ENCODE assay signal across 11 mouse cellular contexts in the genomic region with DNA sequence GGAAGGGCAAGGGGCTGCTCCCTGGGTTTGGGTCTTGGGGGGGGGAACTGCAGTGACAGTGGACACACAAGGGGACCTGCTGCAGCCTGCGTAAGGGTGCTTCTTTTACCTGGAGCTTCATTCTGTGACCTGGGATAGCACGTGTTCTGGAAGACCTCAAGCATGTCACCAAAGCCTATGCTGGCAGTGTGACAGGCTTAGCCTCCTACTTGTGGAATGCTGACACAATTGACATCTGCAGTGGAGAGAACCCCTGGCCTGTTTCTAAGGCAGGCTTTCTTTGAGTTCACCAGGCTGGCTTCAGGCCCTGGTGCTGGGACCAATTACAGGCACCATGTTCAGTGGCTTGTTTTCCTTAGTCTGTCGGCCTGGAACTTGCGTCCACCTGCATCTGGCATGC. TPM values are rescaled to one million over a fixed set of nuclear protein-coding genes. Genes with fewer than 3 reads are reported as not detected.
A peak's percentile ranks its signal among the peaks of the same experiment; 100 is the strongest.
DNase-seq lines count a peak whose midpoint lies in the region; ATAC-seq and TF ChIP-seq lines count a peak whose summit lies in the region.
"Had no signal": no experiment of that assay in that cellular context is flagged by ENCODE, and none has a peak within 500 bp of the region (broad histone marks: within the 10 kb centered on the region; RNA-seq: fewer than 3 reads in every experiment).

No protein-coding gene starts in this region.

- peak overlapping the region; percentile 6; the same call in 1 of the 2 replicates for H3K4me2 ChIP-seq in heart, embryonic 12.5 days
- no peak overlapping the region; the same call in 1 of the 2 replicates for H3K4me2 ChIP-seq in heart, embryonic 11.5 days
- H3K4me2 ChIP-seq in midbrain, embryonic 12.5 days (replicated peaks): peak overlapping the region; percentile 1; the same call in 1 of the 2 replicates

- TF ChIP-seq POLR2A in embryonic fibroblast, embryonic 13.5 days (IDR thresholded peaks at IDR 0.05; ENCODE audit: low read depth, low read length): no peak

- peaks cover 30% of the 10 kb centered on the region for H3K27me3 ChIP-seq in heart, embryonic 12.5 days (replicated peaks)
- H3K27me3 ChIP-seq in heart, embryonic 11.5 days (ENCODE audit: control insufficient read depth, insufficient read depth, low read length): peaks cover 28% of the 10 kb centered on the region
- H3K27me3 ChIP-seq in E14TG2a.4 (ENCODE audit: insufficient read depth, low read length): peaks cover 25% of the 10 kb centered on the region
- no peaks in the 10 kb centered on the region; the same call in 1 of the 2 replicates for H3K27me3 ChIP-seq in midbrain, embryonic 12.5 days

- H3K9me3 ChIP-seq in heart, embryonic 12.5 days (replicated peaks): no peaks in the 10 kb centered on the region
- H3K9me3 ChIP-seq in heart, embryonic 11.5 days (replicated peaks; ENCODE audit: control insufficient read depth, low read length): no peaks in the 10 kb centered on the region
- H3K9me3 ChIP-seq in E14TG2a.4 (ENCODE audit: low read length): no peaks in the 10 kb centered on the region
- H3K9me3 ChIP-seq in midbrain, embryonic 12.5 days: no peaks in the 10 kb centered on the region

- H3K4me1 ChIP-seq in heart, embryonic 12.5 days (replicated peaks): peaks cover 34% of the 10 kb centered on the region
- H3K4me1 ChIP-seq in heart, embryonic 11.5 days (ENCODE audit: control insufficient read depth, insufficient read depth, low read length): 0 out of 2 replicates have a peak, but pooled peaks cover 8% of the 10 kb centered on the region
- H3K4me1 ChIP-seq in E14TG2a.4 (replicated peaks; ENCODE audit: low read depth, low read length): peaks cover 70% of the 10 kb centered on the region
- H3K4me1 ChIP-seq in embryonic fibroblast, embryonic 13.5 days (ENCODE audit: control insufficient read depth, insufficient read depth, low read length): no peaks in the 10 kb centered on the region; the same call in 1 of the 2 replicates
- peaks cover 65% of the 10 kb centered on the region for H3K4me1 ChIP-seq in midbrain, embryonic 12.5 days

- intact Hi-C loops in left cerebral cortex, postnatal 14 days (cut with DNase I): no loop called here

- DNase-seq in urinary bladder, postnatal 14 days (ENCODE audit: low spot score): no peak
- DNase-seq in left cerebral cortex, postnatal 14 days (ENCODE audit: low spot score in 2 of 2): no peak
- DNase-seq: gastrocnemius, postnatal 10 days; retina, postnatal 1 day had no signal

- ATAC-seq in heart, embryonic 12.5 days (ENCODE audit: insufficient number of reproducible peaks, low FRiP score): no peak
- no peak for ATAC-seq in heart, embryonic 11.5 days (replicated peaks; ENCODE audit: insufficient number of reproducible peaks, low FRiP score, low TSS enrichment)
- no peak for ATAC-seq in midbrain, embryonic 12.5 days (ENCODE audit: low FRiP score, low read depth)
- no peak for ATAC-seq in erythroid progenitor cell, adult 5-6 weeks (replicated peaks; ENCODE audit: low FRiP score, poor library complexity, severe bottlenecking)

- peak overlapping the region; percentile 92; the same call in 1 of the 2 replicates for H3K9ac ChIP-seq in heart, embryonic 12.5 days
- no peak overlapping the region for H3K9ac ChIP-seq in heart, embryonic 11.5 days (ENCODE audit: low read depth, low read length)
- H3K9ac ChIP-seq in midbrain, embryonic 12.5 days (replicated peaks): no peak overlapping the region; the same call in 1 of the 2 replicates

- peak overlapping the region; percentile 80; the same call in 1 of the 2 replicates for H3K4me3 ChIP-seq in heart, embryonic 12.5 days
- H3K4me3 ChIP-seq in heart, embryonic 11.5 days (ENCODE audit: low read depth, low read length): no peak overlapping the region
- H3K4me3 ChIP-seq in E14TG2a.4 (replicated peaks; ENCODE audit: low read length): peak overlapping the region; percentile 99
- peak overlapping the region; percentile 98 for H3K4me3 ChIP-seq in embryonic fibroblast, embryonic 13.5 days (ENCODE audit: insufficient read depth, low read length)
- peak overlapping the region; percentile 1; the same call in 1 of the 2 replicates for H3K4me3 ChIP-seq in midbrain, embryonic 12.5 days

- no peak for TF ChIP-seq CTCF in E14TG2a.4 (conservative IDR thresholded peaks at IDR 0.05; ENCODE audit: low read length)
- TF ChIP-seq CTCF in embryonic fibroblast, embryonic 13.5 days (IDR thresholded peaks at IDR 0.05; ENCODE audit: borderline replicate concordance, insufficient read depth, low read length): no peak

- H3K27ac ChIP-seq in heart, embryonic 12.5 days (ENCODE audit: poor library complexity, severe bottlenecking): no peak overlapping the region
- H3K27ac ChIP-seq in heart, embryonic 11.5 days (ENCODE audit: low read depth, low read length): no peak overlapping the region
- H3K27ac ChIP-seq in embryonic fibroblast, embryonic 13.5 days (ENCODE audit: insufficient read depth, low read length): no peak overlapping the region
- no peak overlapping the region for H3K27ac ChIP-seq in midbrain, embryonic 12.5 days (replicated peaks)

- H3K36me3 ChIP-seq in heart, embryonic 12.5 days: peaks cover 21% of the 10 kb centered on the region
- H3K36me3 ChIP-seq in heart, embryonic 11.5 days (ENCODE audit: control insufficient read depth, insufficient read depth, low read length): peaks cover 12% of the 10 kb centered on the region
- H3K36me3 ChIP-seq in E14TG2a.4 (ENCODE audit: insufficient read depth, low read length): peaks cover 26% of the 10 kb centered on the region
- H3K36me3 ChIP-seq in midbrain, embryonic 12.5 days: peaks cover 20% of the 10 kb centered on the region

- WGBS in heart, embryonic 12.5 days: 67% methylated on average over 4 of the region's 4 CpGs
- 73% methylated on average over 4 of the region's 4 CpGs for WGBS in heart, embryonic 11.5 days (ENCODE audit: insufficient replicate concordance)
- WGBS in midbrain, embryonic 12.5 days: 77% methylated on average over 4 of the region's 4 CpGs

RNA-seq across cellular contexts. Expression of a gene that starts 1.5 kb away (rescaled TPM):
- polyA plus RNA-seq in heart, embryonic 12.5 days (2016; fragmentation: Nextera tagmentation; extraction: Ambion mirVana): 0.89 and 1.4 TPM in 2 replicates
- polyA plus RNA-seq in heart, embryonic 11.5 days (2014; fragmentation: Nextera tagmentation; extraction: Ambion mirVana): 0.55 and 0.69 TPM in 2 replicates
- polyA plus RNA-seq in embryonic fibroblast, embryonic 13.5 days (2011; ENCODE audit: insufficient read length, low read depth, missing spikeins): 2.5 and 3.7 TPM in 2 replicates
- 181 and 193 TPM in 2 replicates for polyA plus RNA-seq in midbrain, embryonic 12.5 days (2016; fragmentation: Nextera tagmentation; extraction: Ambion mirVana)
- not detected in 2 replicates for total RNA-seq in erythroid progenitor cell, adult 5-6 weeks (2015; ENCODE audit: low replicate concordance)
- total RNA-seq in erythroid progenitor cell, adult 5-6 weeks (2017; ENCODE audit: low replicate concordance): 0.13 TPM in 1 of 2 replicates, not detected in the other
- total RNA-seq in left cerebral cortex, postnatal 14 days (2021): 100 to 1,000 TPM; 131 to 139 TPM
- total RNA-seq: megakaryocyte progenitor cell, adult 5-6 weeks had no signal

RNA-seq across cellular contexts. Expression of a gene that starts 2.1 kb away (rescaled TPM):
- 577 and 591 TPM in 2 replicates for polyA plus RNA-seq in heart, embryonic 12.5 days (2016; fragmentation: Nextera tagmentation; extraction: Ambion mirVana)
- 702 and 828 TPM in 2 replicates for polyA plus RNA-seq in heart, embryonic 11.5 days (2014; fragmentation: Nextera tagmentation; extraction: Ambion mirVana)
- polyA plus RNA-seq in embryonic fibroblast, embryonic 13.5 days (2011; ENCODE audit: insufficient read length, low read depth, missing spikeins): 2,340 and 2,493 TPM in 2 replicates
- 671 and 694 TPM in 2 replicates for polyA plus RNA-seq in midbrain, embryonic 12.5 days (2016; fragmentation: Nextera tagmentation; extraction: Ambion mirVana)
- total RNA-seq in erythroid progenitor cell, adult 5-6 weeks (2015; ENCODE audit: low replicate concordance): 689 and 862 TPM in 2 replicates
- total RNA-seq in erythroid progenitor cell, adult 5-6 weeks (2017; ENCODE audit: low replicate concordance): 557 and 668 TPM in 2 replicates
- 100 to 1,000 TPM; 743 to 795 TPM for total RNA-seq in left cerebral cortex, postnatal 14 days (2021)

RNA-seq across cellular contexts. Expression of a gene that starts 26.0 kb away (rescaled TPM):
- 32.7 and 32.8 TPM in 2 replicates for polyA plus RNA-seq in heart, embryonic 12.5 days (2016; fragmentation: Nextera tagmentation; extraction: Ambion mirVana)
- polyA plus RNA-seq in heart, embryonic 11.5 days (2014; fragmentation: Nextera tagmentation; extraction: Ambion mirVana): 29.7 and 31.0 TPM in 2 replicates
- polyA plus RNA-seq in embryonic fibroblast, embryonic 13.5 days (2011; ENCODE audit: insufficient read length, low read depth, missing spikeins): 16.4 and 18.6 TPM in 2 replicates
- 36.2 and 44.5 TPM in 2 replicates for polyA plus RNA-seq in midbrain, embryonic 12.5 days (2016; fragmentation: Nextera tagmentation; extraction: Ambion mirVana)
- total RNA-seq in erythroid progenitor cell, adult 5-6 weeks (2015; ENCODE audit: low replicate concordance): 7.2 and 13.4 TPM in 2 replicates
- 6.1 and 10.8 TPM in 2 replicates for total RNA-seq in erythroid progenitor cell, adult 5-6 weeks (2017; ENCODE audit: low replicate concordance)
- total RNA-seq in left cerebral cortex, postnatal 14 days (2021): 10 to 100 TPM; 21.2 to 25.5 TPM

RNA-seq across cellular contexts. Expression of a gene that starts 33.0 kb away (rescaled TPM):
- polyA plus RNA-seq in heart, embryonic 12.5 days (2016; fragmentation: Nextera tagmentation; extraction: Ambion mirVana): 37.4 and 41.9 TPM in 2 replicates
- polyA plus RNA-seq in heart, embryonic 11.5 days (2014; fragmentation: Nextera tagmentation; extraction: Ambion mirVana): 28.4 and 29.9 TPM in 2 replicates
- 117 and 142 TPM in 2 replicates for polyA plus RNA-seq in embryonic fibroblast, embryonic 13.5 days (2011; ENCODE audit: insufficient read length, low read depth, missing spikeins)
- polyA plus RNA-seq in midbrain, embryonic 12.5 days (2016; fragmentation: Nextera tagmentation; extraction: Ambion mirVana): 61.2 and 71.3 TPM in 2 replicates
- total RNA-seq in erythroid progenitor cell, adult 5-6 weeks (2015; ENCODE audit: low replicate concordance): 35.6 and 83.6 TPM in 2 replicates
- total RNA-seq in erythroid progenitor cell, adult 5-6 weeks (2017; ENCODE audit: low replicate concordance): 72.0 and 102 TPM in 2 replicates
- total RNA-seq in left cerebral cortex, postnatal 14 days (2021): 10 to 100 TPM; 84.3 to 84.9 TPM

RNA-seq across cellular contexts. Expression of a gene that starts 33.5 kb away (rescaled TPM):
- polyA plus RNA-seq in heart, embryonic 12.5 days (2016; fragmentation: Nextera tagmentation; extraction: Ambion mirVana): 55.5 and 58.9 TPM in 2 replicates
- polyA plus RNA-seq in heart, embryonic 11.5 days (2014; fragmentation: Nextera tagmentation; extraction: Ambion mirVana): 57.2 and 59.0 TPM in 2 replicates
- polyA plus RNA-seq in embryonic fibroblast, embryonic 13.5 days (2011; ENCODE audit: insufficient read length, low read depth, missing spikeins): 19.9 and 21.9 TPM in 2 replicates
- 28.1 and 29.5 TPM in 2 replicates for polyA plus RNA-seq in midbrain, embryonic 12.5 days (2016; fragmentation: Nextera tagmentation; extraction: Ambion mirVana)
- 1.4 TPM in 1 of 2 replicates, not detected in the other for total RNA-seq in erythroid progenitor cell, adult 5-6 weeks (2015; ENCODE audit: low replicate concordance)
- total RNA-seq in erythroid progenitor cell, adult 5-6 weeks (2017; ENCODE audit: low replicate concordance): not detected in 2 replicates
- total RNA-seq in left cerebral cortex, postnatal 14 days (2021): 10 to 100 TPM; 20.7 to 29.7 TPM

Comparison
In these comparisons a context has a peak if more than half of its experiments do, and no peak if none do; other contexts are left out.
1. RNA of a gene that starts 1.5 kb away (polyA plus RNA-seq): 181 to 193 TPM in midbrain, embryonic 12.5 days; 2.5 to 3.7 TPM in embryonic fibroblast, embryonic 13.5 days, 0.89 to 1.4 TPM in heart, embryonic 12.5 days and 0.55 to 0.69 TPM in heart, embryonic 11.5 days; every median in the first group is over 10 times any median in the second.